25 mouse cellular contexts compared by ENCODE assay signal in genomic region chr5:100012599-100012998, GRCm38 (mm10). TPM values are rescaled to one million over a fixed set of nuclear protein-coding genes. Genes with fewer than 3 reads are reported as not detected.
A peak's percentile ranks its signal among the peaks of the same experiment; 100 is the strongest.
DNase-seq lines count a peak whose midpoint lies in the region; ATAC-seq lines count a peak whose summit lies in the region.
"Had no signal": no experiment of that assay in that cellular context is flagged by ENCODE, and none has a peak within 500 bp of the region (broad histone marks: within the 10 kb centered on the region; RNA-seq: fewer than 3 reads in every experiment).

No protein-coding gene starts in this region.

- peak; percentile 59; the same call in 1 of the 2 replicates for ATAC-seq in heart, embryonic 12.5 days (ENCODE audit: insufficient number of reproducible peaks, low FRiP score)
- ATAC-seq in heart, embryonic 15.5 days (replicated peaks; ENCODE audit: insufficient number of reproducible peaks, insufficient read depth, low FRiP score, low read depth) = peak; percentile 75
- 0 out of 2 replicates have a peak, but pooled peaks have one; percentile 26 for ATAC-seq in megakaryocyte-erythroid progenitor cell, adult 5-6 weeks (replicated peaks; ENCODE audit: low FRiP score, low TSS enrichment, poor library complexity, severe bottlenecking)
- ATAC-seq: activated CD4-positive, CD25-positive, alpha-beta regulatory T cell, adult 4 months; forebrain, embryonic 14.5 days; forebrain, postnatal 0 days; intestine, postnatal 0 days had no signal

- no peak overlapping the region for H3K9ac ChIP-seq in heart, embryonic 12.5 days
- H3K9ac ChIP-seq in heart, embryonic 15.5 days = no peak overlapping the region
- H3K9ac ChIP-seq: embryonic facial prominence, embryonic 12.5 days; embryonic facial prominence, embryonic 15.5 days; forebrain, postnatal 0 days; hindbrain, embryonic 12.5 days; hindbrain, embryonic 15.5 days had no signal

- WGBS in heart, embryonic 12.5 days = 40% methylated on average over 9 of the region's 9 CpGs
- WGBS in heart, embryonic 15.5 days = 47% methylated on average over 9 of the region's 9 CpGs

- no peaks in the 10 kb centered on the region for H3K9me3 ChIP-seq in heart, embryonic 12.5 days (replicated peaks)
- no peaks in the 10 kb centered on the region for H3K9me3 ChIP-seq in heart, embryonic 15.5 days (replicated peaks)
- H3K9me3 ChIP-seq: embryonic facial prominence, embryonic 12.5 days; embryonic facial prominence, embryonic 15.5 days; hindbrain, embryonic 12.5 days; hindbrain, embryonic 15.5 days had no signal

- H3K4me2 ChIP-seq in heart, embryonic 12.5 days = peak overlapping the region; percentile 35; the same call in 1 of the 2 replicates
- H3K4me2 ChIP-seq in heart, embryonic 15.5 days = peak overlapping the region; percentile 2; the same call in 1 of the 2 replicates
- H3K4me2 ChIP-seq: embryonic facial prominence, embryonic 12.5 days; embryonic facial prominence, embryonic 15.5 days; hindbrain, embryonic 12.5 days; hindbrain, embryonic 15.5 days had no signal

- no peak overlapping the region for H3K4me3 ChIP-seq in heart, embryonic 12.5 days
- no peak overlapping the region for H3K4me3 ChIP-seq in heart, embryonic 15.5 days
- H3K4me3 ChIP-seq: embryonic facial prominence, embryonic 12.5 days; embryonic facial prominence, embryonic 15.5 days; gastrocnemius, adult 2 months; hindbrain, embryonic 12.5 days; hindbrain, embryonic 15.5 days had no signal

- intact Hi-C loops in heart, postnatal 14 days (cut with DNase I) = no loop called here
- intact Hi-C loops in heart, postnatal 10 days (cut with DNase I) = no loop called here
- intact Hi-C loops in heart, postnatal 25 days (cut with DNase I) = no loop called here
- intact Hi-C loops in left cerebral cortex, postnatal 14 days (cut with DNase I) = no loop called here

- no peaks in the 10 kb centered on the region for H3K27me3 ChIP-seq in heart, embryonic 12.5 days (replicated peaks)
- H3K27me3 ChIP-seq in heart, embryonic 15.5 days = no peaks in the 10 kb centered on the region
- H3K27me3 ChIP-seq: embryonic facial prominence, embryonic 12.5 days; embryonic facial prominence, embryonic 15.5 days; hindbrain, embryonic 12.5 days; hindbrain, embryonic 15.5 days had no signal

- no peaks in the 10 kb centered on the region for H3K36me3 ChIP-seq in heart, embryonic 12.5 days
- no peaks in the 10 kb centered on the region for H3K36me3 ChIP-seq in heart, embryonic 15.5 days
- H3K36me3 ChIP-seq: embryonic facial prominence, embryonic 12.5 days; embryonic facial prominence, embryonic 15.5 days; hindbrain, embryonic 12.5 days; hindbrain, embryonic 15.5 days had no signal

- H3K4me1 ChIP-seq in heart, embryonic 12.5 days (replicated peaks) = peaks cover 12% of the 10 kb centered on the region
- peaks cover 8% of the 10 kb centered on the region; the same call in 1 of the 2 replicates for H3K4me1 ChIP-seq in heart, embryonic 15.5 days (replicated peaks)
- H3K4me1 ChIP-seq: embryonic facial prominence, embryonic 12.5 days; embryonic facial prominence, embryonic 15.5 days; hindbrain, embryonic 12.5 days; hindbrain, embryonic 15.5 days had no signal

- DNase-seq in heart, adult 11 months = peak; percentile 79
- DNase-seq in heart, postnatal 14 days = no peak
- no peak for DNase-seq in heart, postnatal 10 days
- no peak for DNase-seq in heart, postnatal 25 days (ENCODE audit: low spot score)
- no peak for DNase-seq in left cerebral cortex, postnatal 14 days (ENCODE audit: low spot score in 2 of 2)
- DNase-seq: adrenal gland, adult 8-10 months; adrenal gland, postnatal 25 days; cerebellum, adult 18-20 months; cerebellum, adult 9-10 months; cerebellum, postnatal 25 days; forebrain, postnatal 0 days; gastrocnemius, adult 2 months; gastrocnemius, postnatal 14 days; kidney, adult 2 months had no signal

- peak overlapping the region; percentile 67 for H3K27ac ChIP-seq in heart, embryonic 12.5 days (ENCODE audit: poor library complexity, severe bottlenecking)
- peak overlapping the region; percentile 64 for H3K27ac ChIP-seq in heart, embryonic 15.5 days
- H3K27ac ChIP-seq: embryonic facial prominence, embryonic 12.5 days; embryonic facial prominence, embryonic 15.5 days; gastrocnemius, adult 2 months; hindbrain, embryonic 12.5 days; hindbrain, embryonic 15.5 days had no signal

RNA-seq across cellular contexts. Expression of gene Hnrnpdl, which starts 26.9 kb away (rescaled TPM):
- total RNA-seq in heart, postnatal 14 days (2021) = 10 to 100 TPM; 60.9 to 70.1 TPM
- 112 and 117 TPM in 2 replicates for polyA plus RNA-seq in heart, embryonic 12.5 days (2016; fragmentation: Nextera tagmentation; extraction: Ambion mirVana)
- total RNA-seq in heart, postnatal 10 days (2021) = 100 to 1,000 TPM in 1 of 2 experiments, 10 to 100 TPM in 1; 97.3 to 105 TPM
- polyA plus RNA-seq in heart, embryonic 15.5 days (2015; fragmentation: Nextera tagmentation; extraction: Ambion mirVana) = 77.5 and 93.8 TPM in 2 replicates
- total RNA-seq in heart, postnatal 25 days (2021) = 10 to 100 TPM; 53.1 to 63.5 TPM
- total RNA-seq in megakaryocyte-erythroid progenitor cell, adult 5-6 weeks (2014; fragmentation: Nextera tagmentation) = 265 and 360 TPM in 2 replicates
- total RNA-seq in megakaryocyte-erythroid progenitor cell, adult 5-6 weeks (2017) = 553 and 613 TPM in 2 replicates
- 100 to 1,000 TPM; 141 to 169 TPM for total RNA-seq in left cerebral cortex, postnatal 14 days (2021)

RNA-seq across cellular contexts. Expression of gene Enoph1, which starts 27.2 kb away (rescaled TPM):
- 1 to 10 TPM; 9.2 to 9.5 TPM for total RNA-seq in heart, postnatal 14 days (2021)
- polyA plus RNA-seq in heart, embryonic 12.5 days (2016; fragmentation: Nextera tagmentation; extraction: Ambion mirVana) = 26.0 and 26.9 TPM in 2 replicates
- 10 to 100 TPM; 13.1 to 14.3 TPM for total RNA-seq in heart, postnatal 10 days (2021)
- polyA plus RNA-seq in heart, embryonic 15.5 days (2015; fragmentation: Nextera tagmentation; extraction: Ambion mirVana) = 22.7 and 28.7 TPM in 2 replicates
- 1 to 10 TPM; 7.3 to 8.4 TPM for total RNA-seq in heart, postnatal 25 days (2021)
- total RNA-seq in megakaryocyte-erythroid progenitor cell, adult 5-6 weeks (2014; fragmentation: Nextera tagmentation) = 34.2 and 38.1 TPM in 2 replicates
- 30.1 and 39.3 TPM in 2 replicates for total RNA-seq in megakaryocyte-erythroid progenitor cell, adult 5-6 weeks (2017)
- total RNA-seq in left cerebral cortex, postnatal 14 days (2021) = 10 to 100 TPM; 50.0 to 52.6 TPM

RNA-seq across cellular contexts. Expression of gene 4930524J08Rik, which starts 33.7 kb away (rescaled TPM):
- 1 to 10 TPM in 1 of 2 experiments, under 1 TPM in 1; 0.50 to 1.5 TPM for total RNA-seq in heart, postnatal 14 days (2021)
- 1.4 and 1.6 TPM in 2 replicates for polyA plus RNA-seq in heart, embryonic 12.5 days (2016; fragmentation: Nextera tagmentation; extraction: Ambion mirVana)
- total RNA-seq in heart, postnatal 10 days (2021) = 1 to 10 TPM; 1.6 to 1.7 TPM
- 0.52 and 0.84 TPM in 2 replicates for polyA plus RNA-seq in heart, embryonic 15.5 days (2015; fragmentation: Nextera tagmentation; extraction: Ambion mirVana)
- under 1 TPM; 0.60 to 0.95 TPM for total RNA-seq in heart, postnatal 25 days (2021)
- 2.8 TPM in 1 of 2 replicates, not detected in the other for total RNA-seq in megakaryocyte-erythroid progenitor cell, adult 5-6 weeks (2014; fragmentation: Nextera tagmentation)
- 6.2 TPM in 1 of 2 replicates, not detected in the other for total RNA-seq in megakaryocyte-erythroid progenitor cell, adult 5-6 weeks (2017)
- 1 to 10 TPM; 2.2 to 3.5 TPM for total RNA-seq in left cerebral cortex, postnatal 14 days (2021)
- total RNA-seq: hematopoietic stem cell, adult 5-6 weeks had no signal
- polyA plus RNA-seq: activated CD4-positive, CD25-positive, alpha-beta regulatory T cell, adult 4 months had no signal

RNA-seq across cellular contexts. Expression of gene Hnrnpd, which starts 33.9 kb away (rescaled TPM):
- 100 to 1,000 TPM in 1 of 2 experiments, 10 to 100 TPM in 1; 93.8 to 101 TPM for total RNA-seq in heart, postnatal 14 days (2021)
- 213 and 235 TPM in 2 replicates for polyA plus RNA-seq in heart, embryonic 12.5 days (2016; fragmentation: Nextera tagmentation; extraction: Ambion mirVana)
- total RNA-seq in heart, postnatal 10 days (2021) = 100 to 1,000 TPM; 152 to 170 TPM
- polyA plus RNA-seq in heart, embryonic 15.5 days (2015; fragmentation: Nextera tagmentation; extraction: Ambion mirVana) = 94.3 and 128 TPM in 2 replicates
- 10 to 100 TPM; 71.1 to 80.9 TPM for total RNA-seq in heart, postnatal 25 days (2021)
- total RNA-seq in megakaryocyte-erythroid progenitor cell, adult 5-6 weeks (2014; fragmentation: Nextera tagmentation) = 420 and 448 TPM in 2 replicates
- total RNA-seq in megakaryocyte-erythroid progenitor cell, adult 5-6 weeks (2017) = 177 and 197 TPM in 2 replicates
- 100 to 1,000 TPM; 189 to 204 TPM for total RNA-seq in left cerebral cortex, postnatal 14 days (2021)
